Mouse (Mus musculus) hindbrain, embryonic 12.5 days (tissue): ENCODE measurements at regions not wholly inside any gene's neighbourhood (a gene's known extent, or its start where the extent isn't known, plus 50 kb on each side); places are given as distances from the start of the nearest gene placed in this dataset.

Source experiments
- ATAC-seq: fragments of 200-750 bp; cut with Nextera tagmentation; 2 replicates; pipeline ENCODE4 v1.8.0; 2017; ENCODE audit warnings: moderate TSS enrichment; ENCODE audit not compliant: low FRiP score
- H3K27ac ChIP-seq: fragments of 300-500 bp; sonication (generic); 2 replicates; pipeline ENCODE4 v1.5.1; 2016; ENCODE audit warnings: mild to moderate bottlenecking
- H3K27me3 ChIP-seq: fragments of 300-500 bp; sonication (generic); 2 replicates; pipeline ENCODE4 v1.6.1; 2016; ENCODE audit warnings: mild to moderate bottlenecking
- H3K36me3 ChIP-seq: fragments of 300-500 bp; sonication (generic); 2 replicates; pipeline ENCODE4 v1.6.1; 2016; ENCODE audit warnings: mild to moderate bottlenecking
- H3K4me1 ChIP-seq: fragments of 300-500 bp; sonication (generic); 2 replicates; pipeline ENCODE4 v1.6.1; 2016
- H3K4me2 ChIP-seq: fragments of 300-500 bp; sonication (generic); replicated peaks from 2 replicates; pipeline ENCODE4 v1.6.1; 2016; ENCODE audit warnings: mild to moderate bottlenecking
- H3K4me3 ChIP-seq: fragments of 300-500 bp; sonication (generic); 2 replicates; pipeline ENCODE4 v1.5.1; 2016; ENCODE audit warnings: mild to moderate bottlenecking
- H3K9ac ChIP-seq: fragments of 300-500 bp; sonication (generic); 2 replicates; pipeline ENCODE4 v1.6.1; 2016; ENCODE audit warnings: mild to moderate bottlenecking, moderate library complexity
- H3K9me3 ChIP-seq: fragments of 300-500 bp; sonication (generic); replicated peaks from 2 replicates; pipeline ENCODE4 v1.6.1; 2016; ENCODE audit warnings: mild to moderate bottlenecking
- WGBS: fragments of 180-500 bp; shearing (Covaris S2); methylation state at CpG from one replicate; pipeline ENCODE4 v1.1.7; 2016; 5-methylcytosine and 5-hydroxymethylcytosine counted together

- Histone ChIP-seq H3K4me2 (no peak overlapping the region), H3K4me1 (peaks cover 13% of the 10 kb centered on the region), H3K4me3 (no peak overlapping the region), H3K9me3 (0 out of 2 replicates have a peak, but pooled peaks cover 3% of the 10 kb centered on the region), H3K9ac (no peak overlapping the region), H3K36me3 (no peaks in the 10 kb centered on the region), H3K27me3 (peaks cover 56% of the 10 kb centered on the region), H3K27ac (no peak overlapping the region)
- WGBS, result 51% methylated on average over 4 of the region's 4 CpGs
- ATAC-seq, result no peak
These were observed 63.2 kb downstream of the Cpn2 start for GRCm38 (mm10) chr16:30204144-30204543.

- peaks cover 52% of the 10 kb centered on the region for H3K27me3 ChIP-seq
- no peak overlapping the region for H3K27ac ChIP-seq
- peak overlapping the region; percentile 33; the same call in 1 of the 2 replicates for H3K9ac ChIP-seq
- WGBS, result 2% methylated on average over 8 of the region's 8 CpGs
- peaks cover 13% of the 10 kb centered on the region for H3K4me1 ChIP-seq
- H3K36me3 ChIP-seq, result no peaks in the 10 kb centered on the region
- peak overlapping the region; percentile 31 for H3K4me2 ChIP-seq
- ATAC-seq, result no peak
- H3K9me3 ChIP-seq, result 0 out of 2 replicates have a peak, but pooled peaks cover 5% of the 10 kb centered on the region
- no peak overlapping the region for H3K4me3 ChIP-seq
These were observed 61.9 kb downstream of the Cpn2 start for GRCm38 (mm10) chr16:30205314-30205815.

DNA sequence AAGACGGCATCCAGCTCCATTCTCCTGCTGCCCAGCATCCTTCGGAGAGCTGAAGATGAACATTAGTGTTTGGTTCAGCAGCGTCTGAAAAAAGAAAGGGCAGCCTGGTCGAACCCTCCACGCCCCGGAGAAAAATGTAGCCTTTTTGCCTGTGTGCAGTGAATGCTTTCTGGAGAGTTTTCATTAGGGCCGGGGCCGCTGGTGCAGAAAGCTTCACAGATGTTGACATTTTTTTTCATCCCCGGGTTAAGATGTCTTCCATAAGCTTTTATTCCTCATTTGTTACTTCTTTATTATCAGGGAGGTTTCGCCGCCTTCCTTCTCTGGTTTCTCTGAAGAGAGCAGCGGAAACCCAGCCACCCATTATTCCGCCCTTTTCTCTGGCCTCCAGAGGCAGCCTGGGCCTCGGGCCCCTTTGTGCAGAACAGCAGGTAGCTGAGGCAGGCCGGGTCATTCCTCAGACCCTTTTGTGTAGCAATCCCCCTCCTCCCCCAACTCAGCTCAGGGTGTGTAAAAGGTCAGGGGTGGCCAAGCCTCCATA lies 61.4 kb downstream of the Cpn2 start:
- no peak overlapping the region for H3K4me3 ChIP-seq
- H3K27me3 ChIP-seq, result peaks cover 52% of the 10 kb centered on the region
- no peaks in the 10 kb centered on the region for H3K36me3 ChIP-seq
- peak overlapping the region; percentile 31 for H3K4me2 ChIP-seq
- ATAC-seq, result no peak
- peaks cover 13% of the 10 kb centered on the region for H3K4me1 ChIP-seq
- 0 out of 2 replicates have a peak, but pooled peaks cover 5% of the 10 kb centered on the region for H3K9me3 ChIP-seq
- H3K27ac ChIP-seq, result no peak overlapping the region
- 6% methylated on average over 15 of the region's 15 CpGs for WGBS
- peak overlapping the region; percentile 33; the same call in 1 of the 2 replicates for H3K9ac ChIP-seq
